Mouse (Mus musculus): ENCODE data around the gene Wwox.

The Wwox gene

DNA sequence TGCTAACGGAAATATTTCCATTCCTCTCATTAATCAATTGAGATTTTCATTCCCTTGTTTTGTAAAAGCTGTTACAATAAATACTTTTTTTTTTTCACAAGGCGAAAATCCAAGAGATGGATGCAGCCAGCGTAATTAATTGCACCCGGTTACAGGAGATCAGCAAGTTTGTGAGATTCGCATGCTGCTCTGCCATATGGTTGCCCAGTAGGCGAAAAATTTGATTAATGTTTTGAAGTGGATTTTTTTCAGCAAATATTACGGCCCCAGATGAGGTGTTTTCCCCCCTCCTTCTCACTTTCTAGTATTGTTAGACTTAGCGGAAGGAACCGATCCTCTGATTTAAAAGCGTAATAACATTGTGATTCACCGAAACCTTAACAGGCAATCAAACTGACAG, 160.7 kb downstream of the Wwox start:
- no peak for DNase-seq (ENCODE audit: low read depth, low spot score)

DNA sequence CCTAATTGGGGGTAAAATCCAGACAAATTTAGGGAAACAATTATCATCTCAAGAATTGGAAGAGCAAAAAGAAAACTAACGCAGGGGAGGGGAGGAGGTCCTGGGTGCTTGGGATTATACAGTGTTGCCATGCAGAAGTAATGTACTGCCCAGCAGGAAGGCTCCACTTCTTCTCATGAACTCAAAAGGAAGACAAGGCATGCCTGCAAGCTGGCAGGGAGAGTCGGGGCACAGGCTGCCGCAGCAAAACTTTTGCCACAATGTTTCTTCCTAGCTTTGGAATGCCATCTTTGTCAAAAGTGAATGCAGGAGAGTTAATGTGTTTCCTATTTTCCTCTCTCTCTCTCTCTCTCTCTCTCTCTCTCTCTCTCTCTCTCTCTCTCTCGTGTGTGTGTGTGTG, 163.6 kb downstream of the Wwox start:
- no peak for DNase-seq (ENCODE audit: low read depth, low spot score)

DNA sequence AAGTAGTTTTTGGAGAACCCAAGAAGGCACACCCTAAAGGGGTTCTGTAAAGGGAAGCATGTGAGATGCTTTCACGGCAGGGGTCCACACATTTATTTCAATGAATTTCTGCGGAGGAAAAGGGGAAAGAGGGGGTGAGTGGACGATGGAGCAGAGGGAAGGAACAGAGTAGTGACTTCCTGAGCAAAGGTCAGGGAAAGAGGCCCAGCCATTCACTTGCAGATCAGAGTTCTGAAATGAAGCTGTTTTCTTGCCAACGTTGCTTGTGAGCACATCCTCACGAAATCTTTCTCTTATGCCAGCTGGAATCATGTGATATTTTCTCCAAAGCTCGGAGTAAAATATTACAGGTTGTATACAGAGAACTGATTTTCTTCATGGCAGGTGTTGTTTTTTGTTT, 164.1 kb downstream of the Wwox start:
- no peak for DNase-seq (ENCODE audit: low read depth, low spot score)

DNA sequence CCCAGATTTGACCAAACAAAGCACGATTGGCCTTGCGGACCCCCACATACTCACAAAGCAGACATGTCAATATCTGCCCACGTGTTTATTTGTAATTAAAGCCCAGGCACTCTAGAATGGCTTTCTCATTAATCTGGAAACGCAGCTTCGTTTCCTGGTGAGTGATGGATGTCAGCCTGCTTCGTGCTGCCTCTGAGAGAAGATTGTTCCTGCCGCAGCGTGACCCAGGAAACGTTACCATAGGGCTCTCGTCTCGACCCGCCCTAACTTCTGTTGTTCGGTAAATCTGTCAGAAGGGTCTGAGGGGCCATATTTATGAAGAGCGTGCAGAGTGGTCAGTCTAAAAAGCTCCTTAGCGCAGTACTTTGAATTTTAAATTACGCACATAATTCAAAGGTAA, 164.9 kb downstream of the Wwox start:
- DNase-seq (ENCODE audit: low read depth, low spot score), result no peak

DNA sequence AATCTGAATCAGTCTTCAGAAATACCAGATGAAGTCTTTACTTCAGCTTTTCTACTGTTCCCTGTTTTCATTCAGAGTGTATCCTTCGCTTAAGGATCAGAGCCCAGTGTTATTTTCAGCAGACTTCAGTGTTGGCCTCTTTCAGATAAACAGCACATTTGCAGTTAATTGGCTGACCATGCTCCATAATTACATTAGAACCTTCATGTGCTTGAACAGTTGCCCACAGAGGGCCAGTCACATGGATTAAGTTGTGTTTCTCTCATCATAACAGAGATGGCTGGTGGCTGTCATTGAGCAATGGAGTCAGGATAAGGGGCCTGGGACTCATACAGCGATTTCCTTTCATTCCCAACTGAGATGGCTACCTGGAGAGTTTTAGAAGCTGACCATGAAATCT, 166.2 kb downstream of the Wwox start:
- DNase-seq (ENCODE audit: low read depth, low spot score), result no peak

DNA sequence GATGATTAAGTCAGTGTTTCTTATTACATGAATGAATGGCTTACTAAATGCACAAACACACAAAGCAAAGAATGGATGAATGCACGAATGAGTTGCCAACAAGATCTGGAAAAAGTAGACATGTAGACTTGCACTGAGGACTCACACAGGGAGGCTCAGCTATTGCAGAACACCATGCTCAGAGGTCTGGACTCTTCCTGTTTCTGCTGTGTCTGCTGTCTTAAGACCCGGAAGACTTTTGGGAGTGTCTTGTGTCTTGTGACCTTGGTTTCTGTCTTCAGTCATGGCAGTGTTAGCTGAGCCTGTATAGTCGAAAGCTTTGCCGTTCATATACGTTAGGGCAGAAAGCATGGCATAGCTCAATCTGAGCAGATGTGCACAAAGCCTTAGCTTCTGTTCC, 169.9 kb downstream of the Wwox start:
- DNase-seq (ENCODE audit: low read depth, low spot score), result no peak

DNA sequence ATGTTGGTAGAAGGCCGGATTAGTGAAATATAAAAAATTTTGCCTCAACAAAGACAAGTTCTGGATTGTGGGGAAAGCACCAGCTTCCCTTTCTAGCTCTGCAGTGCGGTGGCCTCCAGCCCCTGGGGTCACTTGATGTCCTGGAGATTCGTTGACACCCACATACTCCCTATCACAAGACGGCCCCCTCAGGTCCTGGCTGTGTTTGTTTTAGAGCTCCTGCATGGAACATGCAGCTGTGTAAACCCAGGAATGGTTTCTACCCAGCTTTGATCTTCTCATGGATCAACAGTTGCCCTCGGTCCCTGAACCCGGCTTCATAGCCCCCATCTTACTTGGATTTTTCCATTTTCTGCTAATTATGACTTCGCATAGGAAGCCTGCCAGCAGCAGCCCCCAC, 171.6 kb downstream of the Wwox start:
- DNase-seq (ENCODE audit: low read depth, low spot score), result no peak

DNA sequence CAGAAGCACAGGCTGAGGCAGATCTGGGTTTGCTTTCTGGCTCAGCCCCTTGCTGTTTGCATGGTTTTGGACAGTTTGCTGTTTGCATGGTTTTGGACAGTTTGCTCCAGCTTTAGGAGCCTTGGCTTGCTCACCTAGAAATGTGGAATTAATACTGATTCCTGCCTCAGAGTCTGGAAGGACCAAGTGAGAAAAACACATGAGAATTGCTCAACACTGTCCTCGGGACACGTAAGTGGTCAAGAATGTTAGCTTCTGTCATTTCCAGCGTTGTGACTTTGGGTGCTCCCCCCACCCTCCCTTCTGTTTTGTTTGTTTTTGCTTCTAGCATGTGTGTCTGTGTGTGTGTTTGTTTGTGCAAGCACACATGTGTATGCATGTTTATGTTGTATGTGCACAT, 172.6 kb downstream of the Wwox start:
- no peak for DNase-seq (ENCODE audit: low read depth, low spot score)

DNA sequence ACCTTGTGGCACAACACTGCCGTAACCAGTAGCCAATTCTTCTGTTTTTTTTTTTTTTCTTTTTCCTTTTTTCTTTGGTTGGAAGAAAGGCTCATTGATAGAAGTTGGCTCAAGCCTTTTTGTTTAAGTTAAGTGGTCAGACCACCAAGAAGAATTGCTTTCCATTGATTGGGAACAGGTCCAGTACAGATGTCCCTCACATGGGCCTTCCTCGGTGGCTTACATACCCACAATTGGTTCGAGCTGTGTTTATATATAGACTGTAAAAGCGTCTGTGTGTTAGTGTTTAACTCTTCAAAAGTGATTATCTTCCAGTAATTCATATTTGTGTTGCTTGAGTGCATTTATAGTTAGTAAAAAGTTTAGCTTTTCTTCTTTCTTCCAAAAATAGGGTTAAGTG, 176.0 kb downstream of the Wwox start:
- no peak for DNase-seq (ENCODE audit: low read depth, low spot score)

DNA sequence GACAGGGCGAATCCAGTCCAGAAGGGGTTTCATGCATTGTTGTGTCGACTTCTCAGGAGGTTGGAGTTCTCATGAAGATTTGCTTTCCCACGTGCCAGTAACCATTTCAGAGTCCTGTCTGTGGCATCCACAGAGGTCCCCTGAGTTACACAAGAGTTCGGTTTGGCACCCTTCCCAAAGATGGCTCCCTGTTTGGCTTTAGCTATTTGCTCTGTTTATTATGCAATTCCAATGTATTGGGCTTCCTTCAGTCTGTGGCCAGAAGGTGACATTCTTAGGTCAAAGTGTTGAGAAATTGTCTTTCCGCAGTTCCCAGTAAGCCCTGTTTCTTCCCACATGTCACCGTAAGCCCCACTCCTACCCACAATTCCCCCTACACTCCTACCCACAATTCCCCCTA, 176.5 kb downstream of the Wwox start:
- no peak for DNase-seq (ENCODE audit: low read depth, low spot score)

DNA sequence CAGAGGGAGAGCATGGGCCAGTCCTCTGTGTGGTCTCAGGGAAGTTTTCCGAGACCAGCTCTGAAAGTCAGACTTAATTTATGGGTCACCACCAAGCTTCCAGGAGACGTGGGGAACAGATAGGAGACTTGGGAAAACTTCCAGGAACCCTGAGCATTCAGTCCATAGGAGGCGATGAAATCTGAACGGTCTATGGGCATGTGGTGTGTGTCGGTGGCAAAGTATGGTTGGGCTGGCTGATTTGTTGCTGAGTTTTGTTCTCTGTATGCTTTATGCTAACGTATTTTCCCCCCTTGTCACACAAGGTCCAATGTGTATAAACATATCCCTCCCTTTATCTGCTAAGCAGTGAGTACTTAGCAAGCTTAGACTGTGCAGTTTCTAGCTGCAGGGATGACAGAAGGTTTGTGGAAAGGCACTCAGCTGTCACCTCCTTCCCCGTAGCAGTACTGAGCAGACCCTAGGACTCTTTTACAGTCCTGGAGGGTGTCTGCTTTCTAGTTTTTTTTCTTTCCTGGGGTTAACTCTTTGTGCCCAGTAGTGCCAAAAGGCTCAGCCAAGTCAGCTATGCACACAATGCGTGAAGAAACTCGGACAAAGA, 179.6 kb downstream of the Wwox start:
- no peak for DNase-seq (ENCODE audit: low read depth, low spot score)

DNA sequence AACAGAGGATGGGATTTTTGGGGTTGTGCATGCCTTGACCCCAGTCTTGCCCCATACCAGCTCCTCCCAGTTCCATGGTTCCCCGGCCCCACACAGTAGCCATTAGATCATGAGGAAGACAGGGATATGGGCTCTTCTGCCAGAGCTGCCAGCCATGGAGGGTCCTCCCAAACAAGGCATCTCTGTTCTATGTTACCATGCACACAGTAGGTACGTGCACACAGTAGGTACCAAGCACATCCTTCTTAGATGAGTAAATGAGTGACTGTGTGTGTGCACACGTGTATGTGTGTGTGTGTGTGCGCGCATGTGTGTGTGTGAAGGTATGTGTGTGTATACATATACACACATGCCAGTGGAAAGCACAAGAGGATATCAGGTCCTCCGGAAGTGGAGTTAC, 185.9 kb downstream of the Wwox start:
- DNase-seq (ENCODE audit: low read depth, low spot score), result no peak

DNA sequence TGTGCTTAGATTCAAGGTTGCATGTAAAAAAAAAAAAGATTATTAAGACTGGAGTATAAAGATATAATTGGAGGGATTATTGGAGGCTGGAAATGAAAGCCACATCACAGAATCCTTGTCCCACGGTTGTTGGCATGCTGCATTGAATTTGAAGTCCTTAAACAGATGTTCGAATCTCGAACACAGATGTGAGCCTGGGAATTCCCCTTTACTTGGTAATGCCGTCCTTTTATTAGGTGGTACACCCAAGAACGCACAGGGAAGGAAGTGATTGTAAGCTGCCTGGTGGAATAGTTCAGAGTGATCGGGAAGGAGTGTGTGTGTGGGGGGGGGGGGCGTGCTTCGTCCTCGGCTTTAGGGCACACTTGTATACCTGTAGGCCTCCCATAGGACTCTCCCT, 187.4 kb downstream of the Wwox start:
- DNase-seq (ENCODE audit: low read depth, low spot score), result no peak

DNA sequence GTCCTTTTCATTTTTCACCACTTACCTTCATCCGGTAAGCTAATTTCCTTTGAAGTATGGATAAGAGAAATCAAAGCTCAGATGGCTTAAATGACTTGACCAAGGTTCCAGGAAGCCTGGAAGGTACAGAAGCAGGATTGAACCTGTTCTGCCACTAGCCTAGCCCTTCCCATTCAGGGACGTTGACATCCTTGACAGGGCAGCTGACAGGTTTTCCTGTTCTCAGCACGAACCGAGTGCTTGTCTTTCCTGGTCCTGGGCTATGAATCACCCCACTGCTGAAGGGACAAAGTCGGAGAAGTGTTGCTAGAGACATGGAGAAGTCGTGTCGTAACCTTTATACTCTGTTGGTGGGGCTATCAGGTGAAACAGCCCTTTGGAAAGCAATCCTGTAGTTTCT, 190.3 kb downstream of the Wwox start:
- no peak for DNase-seq (ENCODE audit: low read depth, low spot score)

DNA sequence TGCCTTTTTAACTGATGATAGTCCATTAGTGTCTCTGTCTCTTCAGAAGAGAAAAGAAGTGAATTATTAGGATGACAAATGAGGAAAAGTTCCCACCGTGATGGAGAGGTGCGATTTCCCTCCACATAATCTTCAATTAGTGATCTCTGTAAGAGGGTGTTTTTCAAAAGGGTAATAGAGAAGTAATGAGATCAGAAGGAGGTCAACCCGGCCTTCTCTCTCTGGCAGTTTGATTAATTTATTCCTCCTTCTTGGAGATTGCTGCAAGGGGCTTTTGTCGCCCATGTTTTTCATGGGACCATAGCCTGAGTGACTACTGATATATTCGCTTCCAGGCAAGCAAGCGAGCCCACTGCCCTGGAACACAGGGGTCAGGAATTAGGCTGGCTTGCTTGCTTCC, 191.6 kb downstream of the Wwox start:
- DNase-seq (ENCODE audit: low read depth, low spot score), result no peak

DNA sequence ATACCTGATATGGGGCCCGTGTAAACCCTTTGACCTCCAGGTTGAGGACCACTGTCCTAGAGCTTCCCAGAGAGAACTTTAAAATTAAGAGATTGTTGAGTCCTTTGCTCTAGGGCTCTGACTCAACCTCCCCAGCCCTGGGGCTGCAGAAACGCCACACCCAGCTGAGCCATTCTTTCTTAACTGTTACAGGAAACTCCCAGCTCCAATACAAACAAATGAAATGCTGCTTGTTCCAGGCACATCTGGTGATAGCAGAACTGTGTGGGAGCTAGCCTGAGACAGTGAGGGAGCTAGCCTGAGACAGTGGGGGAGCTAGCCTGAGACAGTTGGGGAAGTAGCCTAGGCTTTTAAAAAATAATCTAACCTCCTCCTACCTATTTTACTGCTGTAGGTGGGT, 194.7 kb downstream of the Wwox start:
- no peak for DNase-seq (ENCODE audit: low read depth, low spot score)

DNA sequence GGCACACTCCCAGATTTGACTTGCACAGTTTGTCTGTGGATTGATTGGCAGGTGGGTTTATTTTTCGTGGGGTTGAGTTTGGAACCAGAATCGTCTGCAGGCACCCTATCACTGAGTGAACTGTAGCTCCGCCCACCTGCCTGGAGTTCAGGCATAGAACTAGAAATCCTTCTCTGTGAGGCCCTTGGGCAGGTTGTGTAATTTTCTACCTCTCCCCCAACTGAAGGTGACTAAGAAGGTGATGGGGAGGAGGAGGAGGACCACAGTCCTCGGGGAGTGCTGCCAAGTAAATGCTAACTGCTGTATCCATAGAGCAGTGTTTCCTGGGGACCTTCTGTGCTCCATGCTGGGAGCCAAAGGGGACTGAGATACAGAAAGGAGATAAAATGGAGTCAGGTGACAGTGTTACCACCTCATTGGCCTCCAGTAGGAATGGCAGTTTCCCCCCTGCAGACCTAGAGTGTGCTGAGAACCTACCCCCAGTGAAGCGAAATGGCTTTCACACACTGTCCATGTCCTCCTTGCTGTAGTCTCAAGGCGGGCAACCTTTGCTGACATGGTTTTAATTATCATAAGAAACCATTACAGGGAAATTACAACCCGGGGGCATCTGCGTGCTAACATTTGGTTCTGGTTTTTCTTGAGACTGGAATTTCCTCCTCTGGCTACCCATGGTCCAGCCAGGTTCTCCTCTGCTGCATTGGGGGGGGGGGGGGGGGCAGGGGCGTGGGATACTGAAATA, 195.4 kb downstream of the Wwox start:
- DNase-seq (ENCODE audit: low read depth, low spot score), result no peak

DNA sequence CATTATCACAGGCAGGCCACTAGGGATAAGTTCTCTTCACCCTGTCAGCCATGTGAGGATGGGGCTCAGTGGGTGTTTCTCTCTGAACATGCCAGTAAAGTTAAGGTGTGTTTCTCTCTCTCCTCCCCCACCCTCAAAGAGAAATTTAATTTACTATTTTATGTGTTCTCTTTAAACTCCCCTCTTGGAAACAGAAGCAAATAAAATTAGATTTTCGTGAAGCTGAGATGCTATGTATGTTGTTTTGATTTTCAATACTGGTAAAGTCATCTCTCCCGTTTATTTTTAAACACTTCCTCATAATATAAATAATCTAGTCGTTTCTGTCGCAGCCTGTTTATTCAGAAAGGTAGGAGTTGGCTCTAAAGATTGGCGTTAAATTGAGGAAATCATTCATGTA, 196.9 kb downstream of the Wwox start:
- DNase-seq (ENCODE audit: low read depth, low spot score), result no peak

DNA sequence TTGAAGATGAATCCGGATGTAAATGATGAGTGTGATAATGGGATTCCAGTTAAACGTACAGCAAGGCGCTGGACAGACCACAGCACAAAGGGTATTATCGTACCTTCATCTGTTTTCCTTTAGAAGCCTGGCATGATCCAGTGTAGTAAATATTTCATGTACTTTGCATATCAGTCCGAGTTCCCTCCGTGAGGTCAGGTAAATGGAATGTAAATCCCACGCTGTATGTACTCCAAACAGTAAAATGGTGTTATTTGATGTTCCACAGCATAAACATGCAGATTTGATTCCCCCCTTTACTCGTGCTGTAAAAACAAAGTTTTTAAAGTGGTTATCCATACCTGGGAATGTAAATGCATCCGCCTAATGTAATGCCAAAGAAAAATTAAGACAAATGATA, 202.4 kb downstream of the Wwox start:
- DNase-seq (ENCODE audit: low read depth, low spot score), result no peak

DNA sequence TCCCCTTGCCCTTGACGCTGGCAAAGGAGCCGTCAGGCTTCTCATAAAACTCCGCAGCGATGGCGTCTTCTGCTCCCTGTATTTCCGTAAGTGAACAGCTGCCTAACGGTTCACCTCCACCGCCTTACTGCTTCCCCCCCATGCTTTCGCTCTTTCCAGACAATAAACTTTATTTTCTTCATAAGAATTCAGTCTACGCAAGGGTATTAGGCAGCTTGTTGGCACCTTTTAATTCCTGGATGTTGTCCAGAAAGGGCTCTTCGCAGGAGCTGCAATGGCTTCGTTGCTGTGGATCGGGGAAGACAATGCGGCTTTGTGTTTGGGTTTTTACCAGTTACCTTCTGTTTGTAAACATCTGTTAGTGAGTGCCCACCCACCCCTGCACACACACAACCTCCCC, 211.3 kb downstream of the Wwox start:
- DNase-seq (ENCODE audit: low read depth, low spot score), result no peak

DNA sequence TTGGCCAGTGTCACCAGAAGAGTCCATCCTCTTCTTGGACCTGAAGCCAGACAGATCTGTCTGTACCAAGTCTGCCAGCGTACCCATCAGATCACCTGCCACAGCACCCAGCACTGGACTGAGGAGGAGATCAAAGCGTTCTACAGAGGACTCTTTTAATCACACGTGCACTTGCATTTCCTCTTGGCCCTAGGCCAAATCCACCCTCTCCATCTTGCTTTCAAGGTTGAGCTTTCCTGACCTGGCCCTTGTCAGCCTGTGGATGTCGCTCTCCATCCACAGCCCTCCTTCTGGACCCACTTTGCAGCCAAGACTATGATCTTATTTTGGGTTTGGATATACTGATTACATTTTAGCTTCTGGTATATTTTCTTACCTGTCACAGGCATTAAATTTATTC, 218.3 kb downstream of the Wwox start:
- DNase-seq (ENCODE audit: low read depth, low spot score), result no peak

DNA sequence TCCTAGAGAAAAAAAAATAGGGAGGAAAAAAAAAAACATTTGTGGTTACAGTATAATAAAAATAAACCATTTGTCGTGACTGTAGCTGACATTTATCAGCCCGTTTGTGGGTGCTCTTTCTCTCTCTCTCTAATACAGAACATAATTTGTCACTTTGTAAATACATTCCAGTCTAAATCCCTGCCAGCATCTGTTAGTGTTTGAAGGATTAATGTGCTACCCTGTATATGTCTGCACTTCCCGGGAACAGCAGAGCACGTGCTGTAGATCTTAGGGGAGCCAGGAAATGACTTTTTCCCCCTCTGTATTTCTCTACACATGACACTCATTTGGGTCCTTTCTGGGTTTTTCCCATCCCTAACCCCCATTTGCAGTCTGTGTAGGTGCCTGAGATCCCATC, 219.0 kb downstream of the Wwox start:
- DNase-seq (ENCODE audit: low read depth, low spot score), result no peak

DNA sequence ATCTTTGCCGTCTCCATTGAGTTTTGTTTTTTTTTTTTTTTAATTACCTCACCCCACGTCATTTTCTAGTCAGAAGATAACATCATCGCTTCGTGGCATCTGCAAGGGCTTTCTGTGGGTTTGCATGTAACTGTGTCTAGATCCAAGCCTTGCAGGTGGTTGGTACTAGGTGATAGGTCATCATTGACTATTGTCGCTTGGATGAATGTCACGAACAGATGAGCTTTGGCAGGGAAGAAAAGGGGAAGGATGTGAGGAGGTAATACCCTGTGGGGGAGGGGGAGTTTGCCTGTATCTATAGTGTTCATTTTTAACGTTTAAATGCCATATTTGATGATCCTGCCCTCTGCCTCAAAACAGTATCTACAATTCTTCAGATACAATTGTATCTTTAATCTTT, 223.6 kb downstream of the Wwox start:
- DNase-seq (ENCODE audit: low read depth, low spot score), result no peak

DNA sequence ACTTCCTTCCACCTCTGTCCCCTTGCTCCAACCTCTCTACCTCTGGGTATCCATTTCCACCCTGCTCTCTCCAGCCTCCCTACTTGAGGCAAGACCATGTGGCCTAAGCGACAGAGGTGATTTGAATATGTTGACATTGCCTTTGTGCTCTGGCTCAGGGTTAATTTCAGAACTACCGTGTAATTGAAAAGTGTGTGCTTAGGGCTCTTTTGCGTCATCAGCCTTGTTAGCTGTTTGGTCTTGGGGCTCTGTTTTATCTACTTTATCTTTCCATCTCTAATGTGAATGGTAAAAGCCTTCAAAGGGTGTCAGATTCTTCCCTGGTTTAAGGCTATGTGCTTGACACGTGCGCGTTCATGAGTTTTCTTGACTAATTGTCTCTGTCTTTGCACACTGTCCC, 226.1 kb downstream of the Wwox start:
- DNase-seq (ENCODE audit: low read depth, low spot score), result no peak

Data from telencephalon, adult 2 months (tissue).